Mouse (Mus musculus) right cerebral cortex, adult 18-20 months (tissue): Measurements from ENCODE around the gene Prm2.
A peak's percentile ranks its signal among the peaks of the same experiment; 100 is the strongest.

Experiments used
- DNase-seq: peaks from one replicate; pipeline ENCODE4 v3.0.0; 2022; ENCODE audit warnings: mixed read lengths

The Prm2 gene

GRCm38 (mm10) chr16:10773543-10773942, 22.4 kb downstream of the Prm2 start:
- DNase-seq, result no peak

GRCm38 (mm10) chr16:10771769-10772510, 24.0 kb downstream of the Prm2 start:
- no peak for DNase-seq

DNA sequence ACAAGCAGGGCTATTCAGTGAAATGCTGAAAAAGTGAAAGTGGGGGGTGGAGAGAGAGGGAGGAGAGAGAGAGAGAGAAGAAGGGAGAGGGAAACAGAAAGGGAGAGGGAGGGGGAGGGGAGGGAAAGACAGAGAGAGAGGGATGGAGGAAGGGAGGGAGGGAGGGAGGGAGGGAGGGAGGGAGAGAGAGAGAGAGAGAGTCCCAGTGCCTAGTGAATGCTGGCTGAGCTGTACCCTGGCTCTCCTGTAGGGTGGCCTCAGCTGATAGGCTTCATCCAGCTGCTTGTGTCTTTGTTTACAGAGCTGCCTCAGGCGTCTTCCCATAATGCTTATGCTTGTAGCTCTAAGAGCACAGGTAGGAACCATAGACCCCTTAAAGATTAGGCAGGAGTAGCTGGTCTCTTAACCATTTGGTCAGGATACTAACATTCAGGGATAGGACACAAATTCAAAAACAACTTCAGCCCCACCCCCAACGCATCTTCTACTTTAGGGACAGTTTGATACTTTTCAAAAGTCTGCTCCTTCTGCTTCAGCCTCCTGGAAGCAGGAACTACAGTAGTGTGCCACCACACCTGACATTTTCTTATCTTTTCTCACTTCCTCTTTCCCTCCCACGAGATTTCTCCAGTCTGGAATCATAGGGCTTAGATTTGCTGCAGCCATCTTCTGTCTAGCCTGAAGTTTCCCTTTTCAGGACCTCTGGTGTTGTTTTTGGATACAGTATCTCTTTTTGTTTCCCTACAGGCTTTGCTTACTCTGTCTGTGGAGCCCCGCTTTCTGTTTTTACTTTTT, 25.2 kb downstream of the Prm2 start:
- DNase-seq, result no peak

DNA sequence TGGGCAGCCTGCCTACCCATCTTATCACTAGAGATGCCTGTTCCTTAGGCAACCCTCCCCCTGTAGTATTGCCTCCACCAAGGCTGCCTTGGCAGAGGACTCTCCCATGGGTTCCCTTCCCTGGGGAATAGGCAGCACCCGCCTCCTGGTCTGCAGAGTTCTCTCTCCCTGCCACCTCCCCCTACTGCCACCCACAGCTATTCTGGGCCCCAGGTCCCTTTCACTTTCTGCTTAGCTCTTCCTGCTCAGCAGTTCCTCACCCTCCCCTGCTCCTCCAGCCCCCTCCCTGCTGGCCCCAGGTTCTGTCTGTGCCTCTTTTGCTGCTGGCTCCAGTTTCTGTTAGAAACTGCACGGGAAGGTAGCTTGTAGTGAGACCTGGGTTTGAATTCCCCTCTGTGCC, 26.3 kb downstream of the Prm2 start:
- DNase-seq, result peak; percentile 63

DNA sequence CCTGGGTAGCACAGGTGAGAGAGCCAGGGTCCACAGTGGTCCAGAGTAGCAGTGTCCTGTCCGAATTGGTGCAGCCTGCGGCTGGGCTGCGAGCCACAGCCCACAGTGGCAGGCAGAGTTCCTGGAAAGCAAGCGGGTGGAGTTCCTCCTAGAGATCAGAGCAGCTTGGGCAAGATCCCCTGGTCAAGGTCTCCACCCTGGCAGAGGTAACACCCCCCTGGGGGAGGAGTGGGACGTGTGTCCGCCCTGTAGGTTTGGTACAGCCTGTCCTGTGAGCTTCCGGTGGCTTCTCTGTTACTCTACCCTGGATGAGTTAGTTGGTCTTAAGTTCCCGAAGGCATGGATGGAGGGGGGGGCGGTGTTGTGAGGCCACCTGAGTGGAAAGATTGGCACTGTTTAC, 27.1 kb downstream of the Prm2 start:
- DNase-seq, result no peak

GRCm38 (mm10) chr16:10767158-10767557, 28.8 kb downstream of the Prm2 start:
- DNase-seq, result peak; percentile 57

DNA sequence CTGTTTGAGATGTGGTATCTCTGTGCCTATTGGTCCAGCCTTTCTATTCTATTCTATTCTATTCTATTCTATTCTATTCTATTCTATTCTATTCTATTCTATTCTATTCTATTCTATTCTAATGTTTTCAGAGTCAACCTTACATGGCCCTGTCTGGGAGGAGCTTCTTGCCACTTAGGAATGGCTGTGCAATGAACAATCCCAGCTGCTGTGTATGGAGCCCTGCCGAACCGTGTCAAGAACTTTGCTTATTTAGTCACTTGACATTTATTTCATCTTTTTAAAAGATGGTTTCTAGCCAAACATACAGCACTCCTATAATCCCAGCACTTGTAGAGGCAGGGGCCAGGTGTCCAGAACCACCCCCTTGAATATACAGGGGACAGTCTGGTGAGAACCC, 31.6 kb downstream of the Prm2 start:
- DNase-seq, result no peak

- no peak for DNase-seq
These were observed 32.2 kb downstream of the Prm2 start for GRCm38 (mm10) chr16:10763540-10764264.

DNA sequence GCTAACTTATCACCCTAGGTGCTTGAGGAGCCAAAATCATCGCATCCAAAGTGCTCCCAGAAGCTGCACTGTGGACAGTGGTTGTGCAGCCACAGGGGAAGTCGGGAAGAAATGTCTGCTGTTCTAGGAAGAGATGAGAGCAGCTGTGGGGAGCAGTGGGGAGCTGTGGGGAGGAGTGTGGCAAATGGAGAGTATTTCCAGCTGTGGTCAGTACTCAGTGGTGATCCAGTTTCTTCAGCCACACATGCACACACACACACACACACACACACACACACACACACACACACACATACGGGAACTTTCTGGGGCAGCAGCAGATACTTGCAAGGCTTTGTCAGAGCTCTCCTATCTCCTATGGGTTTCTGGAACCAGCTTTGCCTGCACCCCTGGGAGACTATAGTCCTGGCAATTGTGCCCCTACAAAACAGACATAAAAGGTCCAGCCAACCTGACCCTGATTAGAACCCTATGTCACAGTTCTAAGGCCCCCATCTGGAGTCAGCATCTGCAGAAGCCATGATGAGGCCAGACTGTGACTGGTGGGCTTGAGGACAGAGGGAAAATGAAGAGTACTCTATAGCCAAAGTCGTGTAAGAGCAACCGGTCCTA, 33.3 kb downstream of the Prm2 start:
- DNase-seq, result no peak

GRCm38 (mm10) chr16:10761182-10761581, 34.8 kb downstream of the Prm2 start:
- no peak for DNase-seq

- no peak for DNase-seq
These were observed 39.8 kb downstream of the Prm2 start for GRCm38 (mm10) chr16:10756168-10756567.

- DNase-seq, result no peak
These were observed 41.2 kb downstream of the Prm2 start for GRCm38 (mm10) chr16:10754521-10755296.

DNA sequence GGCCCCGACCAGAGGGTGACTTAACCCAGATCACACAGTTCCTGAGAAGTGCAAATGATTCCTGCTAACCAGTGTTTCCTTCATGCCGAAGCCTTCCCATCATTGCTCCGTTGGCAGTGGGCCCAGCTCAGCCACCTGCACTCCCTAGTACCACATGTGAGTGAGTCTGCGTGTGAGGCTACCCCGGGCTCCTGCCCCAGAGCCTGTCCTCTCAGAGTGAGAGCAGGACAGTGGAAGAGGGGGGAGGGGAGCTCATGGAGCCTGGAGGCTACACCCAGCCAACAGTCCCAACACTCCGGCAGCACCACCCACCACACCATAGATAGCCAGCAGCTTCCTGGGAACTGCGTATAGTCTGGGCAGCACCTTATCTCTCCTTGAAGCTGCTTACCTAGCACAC, 46.1 kb downstream of the Prm2 start:
- DNase-seq, result peak; percentile 33

DNA sequence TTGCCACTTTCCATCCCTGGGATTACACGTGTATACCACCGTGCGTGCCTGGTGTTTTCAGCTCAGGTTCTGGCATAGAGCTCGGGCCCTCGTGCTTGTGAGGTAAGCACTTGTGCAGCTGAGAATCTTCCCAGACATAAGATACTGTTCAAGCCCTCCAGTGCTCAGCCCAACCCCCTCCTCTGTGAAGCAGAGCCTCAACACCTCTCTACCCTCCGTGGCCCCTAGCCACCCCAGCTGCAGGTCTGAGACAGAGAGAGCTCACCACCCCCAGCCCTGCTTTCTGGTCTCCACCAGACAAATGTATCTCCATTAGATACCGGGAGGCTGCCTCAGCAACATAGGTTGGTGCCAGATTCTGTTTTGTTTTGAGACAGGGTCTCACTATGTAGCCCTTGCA, 46.7 kb downstream of the Prm2 start:
- no peak for DNase-seq
